Mouse (Mus musculus) liver, embryonic 13.5 days (tissue): ENCODE measurements around the gene Il12rb2. TPM values are rescaled to one million over a fixed set of nuclear protein-coding genes. Genes with fewer than 3 reads are reported as not detected.

Experiments used
- ATAC-seq: fragments of 200-750 bp; cut with Nextera tagmentation; 2 replicates; pipeline ENCODE4 v1.8.0; 2017; ENCODE audit warnings: low read depth, mild to moderate bottlenecking, moderate number of reproducible peaks, moderate library complexity
- DNase-seq: peaks from one replicate; pipeline ENCODE4 v3.0.0; 2022
- H3K27ac ChIP-seq: fragments of 300-500 bp; sonication (generic); 2 replicates; pipeline ENCODE4 v1.5.1; 2015; ENCODE audit warnings: moderate library complexity, mild to moderate bottlenecking, inconsistent platforms
- H3K27me3 ChIP-seq: fragments of 300-500 bp; sonication (generic); 2 replicates; pipeline ENCODE4 v1.6.1; 2015; ENCODE audit warnings: mild to moderate bottlenecking, inconsistent platforms
- H3K36me3 ChIP-seq: fragments of 300-500 bp; sonication (generic); 2 replicates; pipeline ENCODE4 v1.6.1; 2015; ENCODE audit warnings: mild to moderate bottlenecking, inconsistent platforms
- H3K4me1 ChIP-seq: fragments of 300-500 bp; sonication (generic); replicated peaks from 2 replicates; pipeline ENCODE4 v1.6.1; 2015; ENCODE audit warnings: inconsistent platforms
- H3K4me2 ChIP-seq: fragments of 300-500 bp; sonication (generic); 2 replicates; pipeline ENCODE4 v1.6.1; 2015; ENCODE audit warnings: inconsistent platforms, mild to moderate bottlenecking, moderate library complexity
- H3K4me3 ChIP-seq: fragments of 300-500 bp; sonication (generic); replicated peaks from 2 replicates; pipeline ENCODE4 v1.5.1; 2015; ENCODE audit warnings: mild to moderate bottlenecking, inconsistent platforms
- H3K9ac ChIP-seq: fragments of 300-500 bp; sonication (generic); 2 replicates; pipeline ENCODE4 v1.6.1; 2015; ENCODE audit warnings: mild to moderate bottlenecking, inconsistent platforms
- H3K9me3 ChIP-seq: fragments of 300-500 bp; sonication (generic); replicated peaks from 2 replicates; pipeline ENCODE4 v1.6.1; 2016; ENCODE audit warnings: inconsistent platforms
- WGBS: fragments of 180-500 bp; shearing (Covaris S2); methylation state at CpG from one replicate; pipeline ENCODE4 v1.1.7; 2015; ENCODE audit not compliant: insufficient replicate concordance; 5-methylcytosine and 5-hydroxymethylcytosine counted together
- polyA plus RNA-seq: library from polyadenylated mRNA; unstranded; fragments of >200 nt; fragmentation: Nextera tagmentation; extraction: Ambion mirVana; gene quantifications from 2 replicates; pipeline ENCODE4 v1.2.1, GENCODE M21; 2015

Il12rb2 gene
- polyA plus RNA-seq, 1 experiment from 2014 or later = 0.10 TPM

DNA sequence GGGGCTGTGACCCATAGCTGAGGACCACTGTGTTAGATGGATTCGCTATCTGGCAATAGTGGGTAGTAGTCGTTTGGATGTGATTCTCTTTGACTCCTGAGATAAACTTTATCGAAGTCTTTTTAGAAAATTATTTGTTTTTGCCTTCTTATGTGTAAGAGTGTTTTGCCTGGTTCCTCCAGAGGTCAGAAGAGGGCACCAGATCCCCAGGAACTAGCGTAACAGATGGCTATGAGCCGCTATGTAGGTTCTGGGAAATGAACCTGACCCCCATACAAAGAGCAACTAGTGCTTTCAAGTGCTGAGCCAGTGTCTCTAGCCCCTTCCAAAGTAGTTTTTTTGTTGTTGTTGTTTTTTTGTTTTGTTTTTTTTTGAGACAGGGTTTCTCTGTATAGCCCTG lies 79.9 kb downstream of the Il12rb2 start:
- Histone ChIP-seq H3K27ac (no peak overlapping the region), H3K27me3 (no peaks in the 10 kb centered on the region), H3K4me1 (peaks cover 6% of the 10 kb centered on the region; the same call in 1 of the 2 replicates), H3K9me3 (no peaks in the 10 kb centered on the region), H3K4me3 (no peak overlapping the region), H3K4me2 (no peak overlapping the region), H3K36me3 (no peaks in the 10 kb centered on the region), H3K9ac (no peak overlapping the region)
- 60% methylated on average over 5 of the region's 5 CpGs for WGBS
- ATAC-seq (no peak), DNase-seq (no peak)

DNA sequence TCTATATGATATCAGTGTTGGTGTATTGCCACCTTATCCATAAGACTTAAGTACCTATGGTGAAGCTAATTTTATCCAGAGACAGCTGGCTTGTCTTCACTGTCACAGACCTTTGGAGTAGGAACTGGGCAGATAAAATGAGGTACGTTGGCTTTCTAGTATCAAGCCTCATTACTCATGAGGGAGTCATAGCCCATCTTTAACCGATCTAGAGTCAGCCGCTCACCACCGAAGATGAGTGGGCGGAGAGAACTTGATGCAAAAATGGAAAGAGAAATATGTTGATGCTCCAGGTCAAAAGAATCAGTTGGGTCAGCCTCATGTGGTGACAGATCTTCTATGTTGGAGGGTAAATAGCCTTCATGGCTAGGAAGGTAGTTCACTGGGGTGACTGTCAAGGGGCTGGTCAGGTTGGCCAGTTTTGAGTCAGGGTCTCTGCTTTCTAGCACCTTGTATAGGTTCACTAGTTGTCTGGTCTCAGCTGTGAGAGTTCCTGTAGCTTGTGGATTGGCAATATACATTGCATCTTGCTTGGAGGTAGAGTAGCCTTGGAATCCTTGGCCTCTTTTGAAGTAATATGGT lies 83.9 kb downstream of the Il12rb2 start:
- 59% methylated on average over 5 of the region's 5 CpGs for whole genome bisulfite sequencing
- Histone ChIP-seq H3K9ac (no peak overlapping the region), H3K27ac (no peak overlapping the region), H3K36me3 (peaks cover 18% of the 10 kb centered on the region), H3K4me2 (no peak overlapping the region), H3K27me3 (no peaks in the 10 kb centered on the region), H3K9me3 (no peaks in the 10 kb centered on the region), H3K4me3 (no peak overlapping the region), H3K4me1 (no peaks in the 10 kb centered on the region; the same call in 1 of the 2 replicates)
- DNase-seq (no peak), ATAC-seq (0 out of 2 replicates have a peak, but pooled peaks have one; percentile 9)

GRCm38 (mm10) chr6:67282897-67283296 lies 93.1 kb downstream of the Il12rb2 start:
- no peak overlapping the region for H3K4me3 ChIP-seq
- ATAC-seq (no peak), DNase-seq (no peak)
- H3K9ac ChIP-seq = no peak overlapping the region
- no peaks in the 10 kb centered on the region for H3K9me3 ChIP-seq
- H3K27me3 ChIP-seq = no peaks in the 10 kb centered on the region
- H3K4me1 ChIP-seq = peaks cover 14% of the 10 kb centered on the region
- no peak overlapping the region for H3K4me2 ChIP-seq
- H3K27ac ChIP-seq = no peak overlapping the region
- 69% methylated on average over 1 of the region's 1 CpGs for WGBS
- H3K36me3 ChIP-seq = peaks cover 67% of the 10 kb centered on the region

DNA sequence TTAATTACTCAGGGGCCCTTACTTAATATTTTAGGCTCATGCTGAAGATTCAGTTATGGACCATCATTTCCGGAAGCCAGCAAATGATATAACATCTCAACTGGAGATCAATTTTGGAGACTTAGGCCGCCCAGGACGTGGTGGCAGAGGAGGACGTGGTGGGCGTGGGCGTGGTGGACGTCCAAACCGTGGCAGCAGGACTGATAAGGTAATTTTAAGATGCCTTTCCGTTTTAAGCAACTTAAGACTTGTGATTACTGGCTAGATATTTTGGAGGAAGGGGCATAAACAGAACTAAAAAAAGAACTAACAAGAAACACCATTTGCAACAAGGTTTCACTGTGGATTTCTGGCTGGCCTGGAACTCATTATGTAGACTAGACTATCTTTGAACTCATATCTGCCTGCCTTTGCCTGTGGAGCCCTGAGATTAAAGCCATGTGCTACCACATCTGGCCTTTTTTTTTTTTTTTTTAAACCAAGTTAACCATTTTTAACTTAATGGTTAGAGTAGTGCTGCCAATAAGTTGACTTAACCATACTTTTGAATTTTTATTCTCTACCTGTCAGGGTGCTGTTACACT lies 94.3 kb downstream of the Il12rb2 start:
- no peak overlapping the region for H3K27ac ChIP-seq

GRCm38 (mm10) chr6:67277944-67278343 lies 98.0 kb downstream of the Il12rb2 start:
- Histone ChIP-seq H3K36me3 (peaks cover 75% of the 10 kb centered on the region), H3K27ac (no peak overlapping the region), H3K9me3 (no peaks in the 10 kb centered on the region), H3K27me3 (no peaks in the 10 kb centered on the region), H3K4me3 (no peak overlapping the region), H3K4me1 (peaks cover 31% of the 10 kb centered on the region), H3K9ac (no peak overlapping the region), H3K4me2 (no peak overlapping the region)
- 75% methylated on average over 5 of the region's 5 CpGs for WGBS
- ATAC-seq (no peak), DNase-seq (no peak)

More for the DNA sequence above, 94.3 kb downstream of the Il12rb2 start:
- H3K4me2 ChIP-seq = no peak overlapping the region
- no peak for DNase-seq
- H3K36me3 ChIP-seq = peaks cover 70% of the 10 kb centered on the region
- ATAC-seq = peak; percentile 55
- no peak overlapping the region for H3K9ac ChIP-seq
- no peaks in the 10 kb centered on the region for H3K9me3 ChIP-seq
- 30% methylated on average over 9 of the region's 9 CpGs for WGBS
- H3K4me3 ChIP-seq = no peak overlapping the region
- H3K4me1 ChIP-seq = peaks cover 14% of the 10 kb centered on the region
- no peaks in the 10 kb centered on the region for H3K27me3 ChIP-seq

DNA sequence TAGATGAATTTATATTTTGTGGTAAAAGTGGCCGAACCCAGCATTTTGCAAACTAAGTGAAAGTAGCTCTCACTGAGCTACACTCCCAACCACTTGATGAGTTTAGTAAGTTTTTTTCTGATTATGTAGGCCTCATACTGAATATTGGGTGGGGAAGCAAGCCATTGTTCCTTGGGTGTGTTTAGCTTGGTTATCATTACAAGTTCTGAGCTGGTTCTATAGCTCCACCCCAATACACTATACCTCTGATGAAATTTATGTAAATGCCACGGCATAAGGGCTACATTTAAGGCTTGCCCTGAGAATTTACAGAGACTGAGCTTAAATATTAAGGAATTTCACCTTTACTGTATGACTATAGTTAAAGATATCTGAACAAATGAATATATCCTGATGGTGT lies 106.5 kb downstream of the Il12rb2 start:
- Histone ChIP-seq H3K9me3 (no peaks in the 10 kb centered on the region), H3K9ac (peak overlapping the region; percentile 100), H3K4me1 (peaks cover 48% of the 10 kb centered on the region), H3K36me3 (peaks cover 29% of the 10 kb centered on the region), H3K4me2 (peak overlapping the region; percentile 72), H3K4me3 (peak overlapping the region; percentile 100), H3K27me3 (no peaks in the 10 kb centered on the region), H3K27ac (peak overlapping the region; percentile 34; the same call in 1 of the 2 replicates)
- DNase-seq (no peak), ATAC-seq (no peak)
- 11% methylated on average over 2 of the region's 2 CpGs for WGBS

GRCm38 (mm10) chr6:67268983-67269382 lies 107.0 kb downstream of the Il12rb2 start:
- peak overlapping the region; percentile 72 for H3K4me2 ChIP-seq
- H3K36me3 ChIP-seq = peaks cover 24% of the 10 kb centered on the region
- H3K4me3 ChIP-seq = peak overlapping the region; percentile 100
- WGBS = 0% methylated on average over 1 of the region's 1 CpGs
- H3K9me3 ChIP-seq = no peaks in the 10 kb centered on the region
- H3K27ac ChIP-seq = peak overlapping the region; percentile 34
- ATAC-seq (no peak), DNase-seq (no peak)
- H3K27me3 ChIP-seq = no peaks in the 10 kb centered on the region
- peak overlapping the region; percentile 100 for H3K9ac ChIP-seq
- H3K4me1 ChIP-seq = peaks cover 45% of the 10 kb centered on the region

- Histone ChIP-seq H3K9me3 (no peaks in the 10 kb centered on the region), H3K4me2 (peak overlapping the region; percentile 81), H3K27ac (peak overlapping the region; percentile 89), H3K9ac (peak overlapping the region; percentile 100), H3K27me3 (no peaks in the 10 kb centered on the region), H3K4me3 (peak overlapping the region; percentile 100), H3K36me3 (peaks cover 20% of the 10 kb centered on the region), H3K4me1 (peaks cover 42% of the 10 kb centered on the region)
- DNase-seq = no peak
- WGBS = 0% methylated on average over 2 of the region's 2 CpGs
- ATAC-seq = no peak
Observed at GRCm38 (mm10) chr6:67268245-67268612, 107.8 kb downstream of the Il12rb2 start.

DNA sequence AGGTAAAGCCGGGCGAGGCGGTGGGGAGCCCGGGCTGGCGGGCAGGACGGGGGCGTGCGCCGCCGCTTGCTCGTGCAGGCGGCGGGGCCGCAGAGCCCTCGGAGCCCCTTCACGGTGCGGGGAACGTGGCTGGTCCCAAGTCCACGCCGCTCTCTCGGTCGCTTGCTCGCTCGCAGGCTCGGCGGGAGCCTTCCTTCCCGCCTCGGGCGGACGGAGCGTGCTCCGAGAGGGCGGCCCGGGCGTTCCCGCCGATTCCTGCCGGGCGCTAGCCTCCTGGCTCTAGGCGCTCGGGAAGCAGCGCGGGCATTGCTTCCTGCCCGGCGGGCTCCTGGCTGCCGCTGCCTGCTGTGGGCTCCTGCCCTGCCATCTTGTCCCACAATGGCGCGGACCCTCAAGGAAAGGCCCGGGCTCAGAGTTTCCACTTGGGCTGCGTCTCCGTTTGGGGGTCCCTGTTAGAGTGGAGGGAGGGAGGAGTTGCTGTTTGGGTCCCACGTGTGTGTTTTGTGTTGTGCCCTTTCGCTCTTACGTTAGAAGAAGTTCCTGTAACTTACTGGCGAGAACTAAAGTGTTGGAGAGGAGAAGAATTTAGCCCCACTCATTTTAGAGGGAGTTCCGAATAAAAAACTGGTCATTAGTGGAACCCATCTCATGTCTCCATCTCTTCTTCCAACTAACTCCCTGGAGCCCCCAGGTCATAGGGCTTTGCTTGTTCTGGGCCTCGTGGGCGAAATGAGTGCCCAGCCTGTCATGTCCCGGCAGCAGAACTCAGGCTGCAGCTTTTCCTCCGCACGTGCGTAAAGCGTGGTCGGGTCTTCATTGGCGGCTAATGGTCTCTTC lies 108.4 kb downstream of the Il12rb2 start:
- H3K9me3 ChIP-seq = no peaks in the 10 kb centered on the region
- under 1% methylated on average over 65 of the region's 65 CpGs for WGBS
- peak; percentile 24 for DNase-seq
- H3K4me3 ChIP-seq = peak overlapping the region; percentile 100
- H3K27me3 ChIP-seq = no peaks in the 10 kb centered on the region
- H3K4me1 ChIP-seq = peaks cover 38% of the 10 kb centered on the region
- H3K4me2 ChIP-seq = peak overlapping the region; percentile 81
- H3K9ac ChIP-seq = peak overlapping the region; percentile 100
- H3K36me3 ChIP-seq = peaks cover 15% of the 10 kb centered on the region
- peak overlapping the region; percentile 89 for H3K27ac ChIP-seq
- ATAC-seq = peak; percentile 2

DNA sequence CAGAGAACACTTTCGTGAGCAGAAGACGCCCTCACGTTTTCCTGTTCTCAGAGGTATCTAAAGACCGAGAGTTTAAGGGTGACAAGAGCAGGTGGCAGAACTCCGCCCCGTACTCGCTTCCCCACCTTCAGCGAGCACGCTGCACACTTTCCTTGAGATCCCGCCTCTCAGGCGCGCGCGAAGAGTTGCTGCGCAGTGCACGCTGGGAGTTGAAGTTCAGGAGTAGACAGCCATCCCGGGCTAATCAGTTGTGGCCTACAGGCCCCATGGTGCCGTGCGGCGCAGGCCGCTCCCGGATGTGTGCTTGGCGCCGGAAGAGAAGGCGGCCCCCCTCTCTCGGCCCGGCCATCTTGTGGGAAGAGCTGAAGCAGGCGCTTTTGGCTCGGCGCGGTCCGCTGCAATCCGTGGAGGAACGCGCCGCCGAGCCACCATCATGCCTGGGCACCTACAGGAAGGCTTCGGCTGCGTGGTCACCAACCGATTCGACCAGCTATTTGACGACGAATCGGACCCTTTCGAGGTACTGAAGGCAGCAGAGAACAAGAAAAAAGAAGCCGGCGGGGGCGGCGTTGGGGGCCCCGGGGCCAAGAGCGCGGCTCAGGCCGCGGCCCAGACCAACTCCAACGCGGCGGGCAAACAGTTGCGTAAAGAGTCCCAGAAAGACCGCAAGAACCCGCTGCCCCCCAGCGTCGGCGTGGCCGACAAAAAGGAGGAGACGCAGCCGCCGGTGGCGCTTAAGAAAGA lies 109.2 kb downstream of the Il12rb2 start:
- H3K9me3 ChIP-seq = no peaks in the 10 kb centered on the region
- peaks cover 8% of the 10 kb centered on the region for H3K36me3 ChIP-seq
- peak overlapping the region; percentile 100 for H3K4me3 ChIP-seq
- peak overlapping the region; percentile 90 for H3K4me2 ChIP-seq
- H3K4me1 ChIP-seq = peaks cover 38% of the 10 kb centered on the region
- peak overlapping the region; percentile 89 for H3K27ac ChIP-seq
- ATAC-seq (peak; percentile 98), DNase-seq (peak; percentile 97)
- H3K9ac ChIP-seq = peak overlapping the region; percentile 100
- H3K27me3 ChIP-seq = no peaks in the 10 kb centered on the region
- WGBS = under 1% methylated on average over 66 of the region's 68 CpGs

- peak; percentile 67 for ATAC-seq
- under 1% methylated on average over 23 of the region's 23 CpGs for WGBS
Observed at GRCm38 (mm10) chr6:67266159-67266657, 109.8 kb downstream of the Il12rb2 start.

More at GRCm38 (mm10) chr6:67266159-67266657, 109.8 kb downstream of the Il12rb2 start:
- H3K4me2 ChIP-seq = peak overlapping the region; percentile 90
- DNase-seq = peak; percentile 38
- peak overlapping the region; percentile 81 for H3K9ac ChIP-seq
- H3K4me3 ChIP-seq = peak overlapping the region; percentile 100
- H3K4me1 ChIP-seq = peaks cover 33% of the 10 kb centered on the region
- H3K27me3 ChIP-seq = no peaks in the 10 kb centered on the region
- no peaks in the 10 kb centered on the region for H3K9me3 ChIP-seq
- H3K36me3 ChIP-seq = peaks cover 3% of the 10 kb centered on the region; the same call in 1 of the 2 replicates
- H3K27ac ChIP-seq = peak overlapping the region; percentile 84
